Mouse (Mus musculus) midbrain, postnatal 0 days (tissue): Measurements from ENCODE around the gene Snd1. TPM values are rescaled to one million over a fixed set of nuclear protein-coding genes. Genes with fewer than 3 reads are reported as not detected.

ENCODE experiments used
- ATAC-seq: fragments of 200-750 bp; cut with Nextera tagmentation; 2 replicates; pipeline ENCODE4 v1.8.0; 2017; ENCODE audit warnings: moderate number of reproducible peaks, mild to moderate bottlenecking, moderate TSS enrichment, moderate library complexity; ENCODE audit not compliant: low FRiP score
- DNase-seq: peaks from one replicate; pipeline ENCODE4 v3.0.0-alpha.2; 2015; ENCODE audit warnings: low spot score
- H3K27ac ChIP-seq: fragments of 300-500 bp; sonication (generic); 2 replicates; pipeline ENCODE4 v1.5.1; 2014; ENCODE audit warnings: low read depth, mild to moderate bottlenecking, low read length, mixed read lengths
- H3K27me3 ChIP-seq: fragments of 300-500 bp; sonication (generic); 2 replicates; pipeline ENCODE4 v1.6.1; 2014; ENCODE audit warnings: low read length, control low read depth, mixed read lengths; ENCODE audit not compliant: insufficient read depth
- H3K36me3 ChIP-seq: fragments of 300-500 bp; sonication (generic); 2 replicates; pipeline ENCODE4 v1.6.1; 2014; ENCODE audit warnings: low read length, control low read depth, mixed read lengths; ENCODE audit not compliant: insufficient read depth
- H3K4me1 ChIP-seq: fragments of 300-500 bp; sonication (generic); 2 replicates; pipeline ENCODE4 v1.6.1; 2014; ENCODE audit warnings: mild to moderate bottlenecking, control low read depth, antibody characterized with exemption, low read length, mixed read lengths; ENCODE audit not compliant: insufficient read depth
- H3K4me2 ChIP-seq: fragments of 300-500 bp; sonication (generic); 2 replicates; pipeline ENCODE4 v1.6.1; 2014; ENCODE audit warnings: low read depth, mild to moderate bottlenecking, low read length, mixed read lengths; ENCODE audit not compliant: poor library complexity, severe bottlenecking
- H3K4me3 ChIP-seq: fragments of 300-500 bp; sonication (generic); 2 replicates; pipeline ENCODE4 v1.5.1; 2014; ENCODE audit warnings: low read depth, mild to moderate bottlenecking, low read length, moderate library complexity
- H3K9ac ChIP-seq: fragments of 300-500 bp; sonication (generic); replicated peaks from 2 replicates; pipeline ENCODE4 v1.6.1; 2014; ENCODE audit warnings: mild to moderate bottlenecking, low read length, moderate library complexity, mixed read lengths; ENCODE audit not compliant: poor library complexity, severe bottlenecking
- H3K9me3 ChIP-seq: fragments of 300-500 bp; sonication (generic); 2 replicates; pipeline ENCODE4 v1.6.1; 2016; ENCODE audit warnings: low read length, control low read depth
- CTCF ChIP-seq: IDR thresholded peaks from 2 replicates; pipeline ENCODE4 v1.5.1; 2016; ENCODE audit warnings: antibody characterized with exemption, mild to moderate bottlenecking
- WGBS: fragments of 180-500 bp; shearing (Covaris S2); extraction: QIAGEN DNeasy Blood & Tissue Kit; methylation state at CpG from one replicate; pipeline ENCODE4 v1.1.7; 2014; 5-methylcytosine and 5-hydroxymethylcytosine counted together
- polyA plus RNA-seq: library from polyadenylated mRNA; unstranded; fragments of >200 nt; fragmentation: Nextera tagmentation; extraction: Ambion mirVana; gene quantifications from 2 replicates; pipeline ENCODE4 v1.2.1, GENCODE M21; 2015
- total RNA-seq: library from RNA; depleted of rRNA; stranded (reverse); fragments of >200 nt; gene quantifications from 2 replicates; pipeline ENCODE4 v1.2.3, GENCODE M21; 2014

Gene Snd1
- total and polyA plus RNA-seq, 2 experiments from 2014 or later, result 70.6 to 81.1 TPM

- Histone ChIP-seq H3K4me2 (peak overlapping the region; percentile 49; the same call in 1 of the 2 replicates), H3K27ac (no peak overlapping the region)
- WGBS, result 26% methylated on average over 9 of the region's 9 CpGs
These were observed 456.3 kb downstream of the Snd1 start for GRCm38 (mm10) chr6:28931234-28931633.

GRCm38 (mm10) chr6:28931636-28932327, 456.8 kb downstream of the Snd1 start:
- Histone ChIP-seq H3K4me2 (peak overlapping the region; percentile 49), H3K4me3 (peak overlapping the region; percentile 19; the same call in 1 of the 2 replicates), H3K9me3 (no peaks in the 10 kb centered on the region), H3K27ac (no peak overlapping the region), H3K27me3 (no peaks in the 10 kb centered on the region), H3K36me3 (no peaks in the 10 kb centered on the region), H3K9ac (0 out of 2 replicates have a peak overlapping the region, but pooled peaks have one; percentile 13), H3K4me1 (peaks cover 13% of the 10 kb centered on the region; the same call in 1 of the 2 replicates)
- 5% methylated on average over 9 of the region's 13 CpGs for WGBS
- ATAC-seq (peak; percentile 59), DNase-seq (no peak)
- TF ChIP-seq CTCF, result no peak

More at GRCm38 (mm10) chr6:28931234-28931633, 456.3 kb downstream of the Snd1 start:
- H3K9me3 ChIP-seq, result no peaks in the 10 kb centered on the region
- DNase-seq, result no peak
- no peaks in the 10 kb centered on the region for H3K36me3 ChIP-seq
- peak; percentile 20; the same call in 1 of the 2 replicates for ATAC-seq
- H3K4me3 ChIP-seq, result no peak overlapping the region
- H3K4me1 ChIP-seq, result peaks cover 13% of the 10 kb centered on the region; the same call in 1 of the 2 replicates
- H3K9ac ChIP-seq, result 0 out of 2 replicates have a peak overlapping the region, but pooled peaks have one; percentile 13
- TF ChIP-seq CTCF, result no peak
- H3K27me3 ChIP-seq, result no peaks in the 10 kb centered on the region

GRCm38 (mm10) chr6:28932328-28932937, 457.5 kb downstream of the Snd1 start:
- no peak for TF ChIP-seq CTCF
- Histone ChIP-seq H3K4me3 (peak overlapping the region; percentile 19; the same call in 1 of the 2 replicates), H3K9ac (0 out of 2 replicates have a peak overlapping the region, but pooled peaks have one; percentile 24), H3K4me1 (peaks cover 13% of the 10 kb centered on the region; the same call in 1 of the 2 replicates), H3K27me3 (no peaks in the 10 kb centered on the region), H3K27ac (no peak overlapping the region), H3K9me3 (no peaks in the 10 kb centered on the region), H3K4me2 (peak overlapping the region; percentile 49), H3K36me3 (no peaks in the 10 kb centered on the region)
- DNase-seq (peak; percentile 68), ATAC-seq (peak; percentile 55; the same call in 1 of the 2 replicates)
- WGBS, result 4% methylated on average over 19 of the region's 19 CpGs

GRCm38 (mm10) chr6:28935736-28936135, 460.8 kb downstream of the Snd1 start:
- Histone ChIP-seq H3K36me3 (no peaks in the 10 kb centered on the region), H3K4me3 (no peak overlapping the region), H3K4me2 (no peak overlapping the region), H3K9me3 (no peaks in the 10 kb centered on the region), H3K4me1 (peaks cover 13% of the 10 kb centered on the region; the same call in 1 of the 2 replicates), H3K27ac (no peak overlapping the region), H3K27me3 (no peaks in the 10 kb centered on the region), H3K9ac (no peak overlapping the region)
- DNase-seq (no peak), ATAC-seq (no peak)
- no peak for TF ChIP-seq CTCF
- 95% methylated on average over 7 of the region's 7 CpGs for WGBS

- ATAC-seq (no peak), DNase-seq (no peak)
- no peak overlapping the region for H3K4me2 ChIP-seq
- H3K9me3 ChIP-seq, result no peaks in the 10 kb centered on the region
- H3K27ac ChIP-seq, result no peak overlapping the region
- H3K4me1 ChIP-seq, result no peaks in the 10 kb centered on the region
- no peak overlapping the region for H3K4me3 ChIP-seq
- WGBS, result 70% methylated on average over 9 of the region's 9 CpGs
- H3K9ac ChIP-seq, result no peak overlapping the region
- H3K36me3 ChIP-seq, result no peaks in the 10 kb centered on the region
- TF ChIP-seq CTCF, result no peak
- no peaks in the 10 kb centered on the region for H3K27me3 ChIP-seq
These were observed 472.3 kb downstream of the Snd1 start for GRCm38 (mm10) chr6:28947254-28947653.

- H3K27ac ChIP-seq, result no peak overlapping the region
- no peaks in the 10 kb centered on the region for H3K36me3 ChIP-seq
- no peaks in the 10 kb centered on the region for H3K4me1 ChIP-seq
- 19% methylated on average over 12 of the region's 12 CpGs for WGBS
- ATAC-seq (no peak), DNase-seq (peak; percentile 57)
- no peaks in the 10 kb centered on the region for H3K27me3 ChIP-seq
- H3K9ac ChIP-seq, result no peak overlapping the region
- H3K9me3 ChIP-seq, result no peaks in the 10 kb centered on the region
- H3K4me3 ChIP-seq, result no peak overlapping the region
- peak; percentile 77 for TF ChIP-seq CTCF
- H3K4me2 ChIP-seq, result no peak overlapping the region
These were observed 474.3 kb downstream of the Snd1 start for GRCm38 (mm10) chr6:28949269-28949668.
